Mouse (Mus musculus): ENCODE results near the gene Lpar2. TPM values are rescaled to one million over a fixed set of nuclear protein-coding genes. Genes with fewer than 3 reads are reported as not detected.

Lpar2 gene
- polyA plus RNA-seq, 1 experiment from 2014 or later, result 1.3 TPM

- peak overlapping the region; percentile 92 for H3K9ac ChIP-seq (ENCODE audit: low read length)
- H3K4me3 ChIP-seq (ENCODE audit: low read depth, low read length), result peak overlapping the region; percentile 99
- WGBS, result under 1% methylated on average over 46 of the region's 48 CpGs
- H3K4me2 ChIP-seq (ENCODE audit: low read length), result peak overlapping the region; percentile 90
- no peaks in the 10 kb centered on the region for H3K9me3 ChIP-seq (replicated peaks; ENCODE audit: control insufficient read depth, low read length)
- H3K36me3 ChIP-seq (ENCODE audit: control insufficient read depth, insufficient read depth, low read length), result peaks cover 36% of the 10 kb centered on the region
- ATAC-seq, result peak; percentile 78
- DNase-seq (ENCODE audit: low spot score), result peak; percentile 23
- H3K27ac ChIP-seq (ENCODE audit: low read depth, low read length), result peak overlapping the region; percentile 74
- H3K27me3 ChIP-seq (replicated peaks; ENCODE audit: control insufficient read depth, insufficient read depth, low read length), result no peaks in the 10 kb centered on the region
- peaks cover 14% of the 10 kb centered on the region for H3K4me1 ChIP-seq (ENCODE audit: control insufficient read depth, insufficient read depth, low read length)
Measured at GRCm38 (mm10) chr8:69791415-69792068, 30.7 kb upstream of the Lpar2 start.

DNA sequence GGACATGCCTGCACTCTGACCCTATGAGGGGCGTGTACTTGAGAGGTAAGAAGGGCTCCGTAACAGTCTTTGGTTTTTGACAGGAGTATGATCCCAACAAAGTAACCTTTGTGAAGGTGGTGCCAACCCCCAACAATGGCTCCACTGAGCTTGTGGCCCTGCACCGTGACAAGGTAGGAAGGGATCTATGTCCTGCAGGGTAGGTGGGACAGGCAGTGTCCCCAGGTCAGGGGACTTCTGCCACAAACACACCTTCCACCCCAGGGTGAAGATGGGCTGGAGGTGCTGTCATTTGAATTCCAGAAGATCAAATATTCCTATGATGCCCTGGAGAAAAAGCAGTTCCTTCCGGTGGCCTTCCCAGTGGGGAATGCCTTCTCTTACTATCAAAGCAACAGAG is 28.6 kb upstream of the Lpar2 start:
- peaks cover 14% of the 10 kb centered on the region for H3K4me1 ChIP-seq (ENCODE audit: control insufficient read depth, insufficient read depth, low read length)
- H3K9me3 ChIP-seq (replicated peaks; ENCODE audit: control insufficient read depth, low read length), result no peaks in the 10 kb centered on the region
- H3K4me2 ChIP-seq (ENCODE audit: low read length), result no peak overlapping the region
- no peak overlapping the region for H3K4me3 ChIP-seq (ENCODE audit: low read depth, low read length)
- peaks cover 57% of the 10 kb centered on the region for H3K36me3 ChIP-seq (ENCODE audit: control insufficient read depth, insufficient read depth, low read length)
- WGBS, result 88% methylated on average over 4 of the region's 4 CpGs
- no peak overlapping the region for H3K27ac ChIP-seq (ENCODE audit: low read depth, low read length)
- DNase-seq (ENCODE audit: low spot score), result no peak
- H3K9ac ChIP-seq (ENCODE audit: low read length), result no peak overlapping the region
- H3K27me3 ChIP-seq (replicated peaks; ENCODE audit: control insufficient read depth, insufficient read depth, low read length), result no peaks in the 10 kb centered on the region
- no peak for ATAC-seq

DNA sequence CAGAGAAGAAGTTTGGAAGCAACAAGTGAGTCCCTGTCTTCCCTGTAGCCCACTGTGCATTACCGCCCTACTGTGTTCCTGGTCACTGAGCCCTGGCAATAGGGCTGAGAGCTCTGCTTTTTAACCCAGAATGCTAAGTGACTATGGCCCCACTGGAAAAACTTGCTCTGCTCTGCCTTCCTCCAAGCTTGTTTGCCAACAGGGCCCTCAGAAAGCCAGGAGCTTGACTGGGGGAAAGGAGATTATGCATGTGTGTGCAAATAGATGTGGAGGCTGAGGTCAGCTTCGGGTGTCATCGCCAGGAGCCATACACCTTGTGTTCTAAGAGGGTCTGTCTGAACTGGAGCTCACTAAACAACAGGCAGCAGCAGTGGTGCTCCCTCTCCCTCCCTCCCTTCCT is 28.1 kb upstream of the Lpar2 start:
- H3K36me3 ChIP-seq (ENCODE audit: control insufficient read depth, insufficient read depth, low read length), result peaks cover 62% of the 10 kb centered on the region
- no peak overlapping the region for H3K4me2 ChIP-seq (ENCODE audit: low read length)
- no peak for DNase-seq (ENCODE audit: low spot score)
- H3K27ac ChIP-seq (ENCODE audit: low read depth, low read length), result no peak overlapping the region
- WGBS, result 98% methylated on average over 3 of the region's 3 CpGs
- no peak for ATAC-seq
- peaks cover 14% of the 10 kb centered on the region for H3K4me1 ChIP-seq (ENCODE audit: control insufficient read depth, insufficient read depth, low read length)
- H3K9ac ChIP-seq (ENCODE audit: low read length), result no peak overlapping the region
- H3K4me3 ChIP-seq (ENCODE audit: low read depth, low read length), result no peak overlapping the region
- H3K27me3 ChIP-seq (replicated peaks; ENCODE audit: control insufficient read depth, insufficient read depth, low read length), result no peaks in the 10 kb centered on the region
- H3K9me3 ChIP-seq (replicated peaks; ENCODE audit: control insufficient read depth, low read length), result no peaks in the 10 kb centered on the region

- no peak overlapping the region for H3K4me3 ChIP-seq (ENCODE audit: low read depth, low read length)
- no peak overlapping the region for H3K27ac ChIP-seq (ENCODE audit: low read depth, low read length)
- no peak overlapping the region for H3K9ac ChIP-seq (ENCODE audit: low read length)
- H3K36me3 ChIP-seq (ENCODE audit: control insufficient read depth, insufficient read depth, low read length), result peaks cover 70% of the 10 kb centered on the region
- no peaks in the 10 kb centered on the region for H3K9me3 ChIP-seq (replicated peaks; ENCODE audit: control insufficient read depth, low read length)
- peaks cover 14% of the 10 kb centered on the region for H3K4me1 ChIP-seq (ENCODE audit: control insufficient read depth, insufficient read depth, low read length)
- no peak for ATAC-seq
- H3K27me3 ChIP-seq (replicated peaks; ENCODE audit: control insufficient read depth, insufficient read depth, low read length), result no peaks in the 10 kb centered on the region
- WGBS, result 92% methylated on average over 6 of the region's 6 CpGs
- DNase-seq (ENCODE audit: low spot score), result no peak
- no peak overlapping the region for H3K4me2 ChIP-seq (ENCODE audit: low read length)
Measured at GRCm38 (mm10) chr8:69794901-69795300, 27.3 kb upstream of the Lpar2 start.

DNA sequence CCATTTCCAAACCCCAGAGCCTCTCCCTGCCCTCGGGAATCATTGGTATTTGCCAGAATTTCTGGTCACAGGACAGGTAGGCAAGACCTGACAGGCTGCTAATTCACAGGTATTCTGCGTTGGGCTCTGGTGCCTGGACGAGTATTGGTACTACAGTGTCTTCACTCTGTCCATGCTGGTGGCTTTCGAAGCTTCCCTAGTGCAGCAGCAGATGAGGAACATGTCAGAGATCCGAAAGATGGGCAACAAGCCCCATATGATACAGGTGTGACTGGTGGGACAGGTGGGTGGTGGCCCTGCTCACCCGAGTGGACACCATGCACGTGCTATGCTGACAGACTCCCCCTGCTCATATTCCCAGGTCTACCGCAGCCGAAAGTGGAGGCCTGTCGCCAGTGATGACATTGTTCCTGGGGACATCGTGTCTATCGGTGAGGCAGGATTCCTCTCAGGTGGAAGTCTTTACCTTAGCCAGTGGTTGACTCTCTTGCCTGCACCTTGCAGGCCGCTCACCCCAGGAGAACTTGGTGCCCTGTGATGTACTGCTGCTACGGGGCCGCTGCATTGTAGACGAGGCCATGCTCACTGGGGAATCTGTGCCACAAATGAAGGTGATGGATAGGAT is 25.4 kb upstream of the Lpar2 start:
- H3K9ac ChIP-seq (ENCODE audit: low read length), result no peak overlapping the region
- 96% methylated on average over 16 of the region's 16 CpGs for WGBS
- peaks cover 8% of the 10 kb centered on the region; the same call in 1 of the 2 replicates for H3K4me1 ChIP-seq (ENCODE audit: control insufficient read depth, insufficient read depth, low read length)
- H3K27me3 ChIP-seq (replicated peaks; ENCODE audit: control insufficient read depth, insufficient read depth, low read length), result no peaks in the 10 kb centered on the region
- H3K36me3 ChIP-seq (ENCODE audit: control insufficient read depth, insufficient read depth, low read length), result peaks cover 89% of the 10 kb centered on the region
- H3K4me3 ChIP-seq (ENCODE audit: low read depth, low read length), result no peak overlapping the region
- ATAC-seq (no peak), DNase-seq (ENCODE audit: low spot score) (no peak)
- H3K9me3 ChIP-seq (replicated peaks; ENCODE audit: control insufficient read depth, low read length), result no peaks in the 10 kb centered on the region
- no peak overlapping the region for H3K27ac ChIP-seq (ENCODE audit: low read depth, low read length)
- H3K4me2 ChIP-seq (ENCODE audit: low read length), result no peak overlapping the region

GRCm38 (mm10) chr8:69797661-69798060 is 24.6 kb upstream of the Lpar2 start:
- no peak for DNase-seq (ENCODE audit: low spot score)
- Histone ChIP-seq H3K4me2 (ENCODE audit: low read length) (no peak overlapping the region), H3K36me3 (ENCODE audit: control insufficient read depth, insufficient read depth, low read length) (peaks cover 97% of the 10 kb centered on the region), H3K9me3 (replicated peaks; ENCODE audit: control insufficient read depth, low read length) (no peaks in the 10 kb centered on the region), H3K4me1 (ENCODE audit: control insufficient read depth, insufficient read depth, low read length) (no peaks in the 10 kb centered on the region), H3K27me3 (replicated peaks; ENCODE audit: control insufficient read depth, insufficient read depth, low read length) (no peaks in the 10 kb centered on the region), H3K4me3 (ENCODE audit: low read depth, low read length) (no peak overlapping the region), H3K27ac (ENCODE audit: low read depth, low read length) (no peak overlapping the region), H3K9ac (ENCODE audit: low read length) (no peak overlapping the region)
- 95% methylated on average over 10 of the region's 10 CpGs for WGBS
- ATAC-seq, result no peak

DNA sequence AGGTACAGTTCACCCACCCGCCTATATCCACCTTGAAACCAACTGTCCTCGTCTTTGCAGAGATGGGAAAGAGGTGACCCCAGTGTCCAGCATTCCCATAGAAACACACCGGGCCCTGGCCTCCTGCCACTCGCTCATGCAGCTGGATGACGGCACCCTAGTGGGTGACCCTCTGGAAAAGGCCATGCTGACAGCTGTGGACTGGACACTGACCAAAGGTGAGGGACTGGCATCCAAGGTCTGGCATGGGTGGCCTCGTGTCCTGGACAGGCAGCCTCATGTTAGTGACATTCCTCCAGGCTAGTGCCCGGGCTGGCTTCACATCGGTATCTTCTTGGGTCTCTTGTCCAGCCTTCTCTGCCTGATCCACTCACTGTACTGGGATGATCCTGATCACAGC is 23.0 kb upstream of the Lpar2 start:
- ATAC-seq (no peak), DNase-seq (ENCODE audit: low spot score) (no peak)
- no peak overlapping the region for H3K4me2 ChIP-seq (ENCODE audit: low read length)
- no peaks in the 10 kb centered on the region for H3K4me1 ChIP-seq (ENCODE audit: control insufficient read depth, insufficient read depth, low read length)
- H3K4me3 ChIP-seq (ENCODE audit: low read depth, low read length), result no peak overlapping the region
- 93% methylated on average over 8 of the region's 8 CpGs for WGBS
- no peak overlapping the region for H3K27ac ChIP-seq (ENCODE audit: low read depth, low read length)
- H3K9me3 ChIP-seq (replicated peaks; ENCODE audit: control insufficient read depth, low read length), result no peaks in the 10 kb centered on the region
- peaks cover 100% of the 10 kb centered on the region for H3K36me3 ChIP-seq (ENCODE audit: control insufficient read depth, insufficient read depth, low read length)
- H3K9ac ChIP-seq (ENCODE audit: low read length), result no peak overlapping the region
- H3K27me3 ChIP-seq (replicated peaks; ENCODE audit: control insufficient read depth, insufficient read depth, low read length), result no peaks in the 10 kb centered on the region

- DNase-seq (ENCODE audit: low spot score) (no peak), ATAC-seq (no peak)
- no peak overlapping the region for H3K9ac ChIP-seq (ENCODE audit: low read length)
- 94% methylated on average over 5 of the region's 5 CpGs for WGBS
- no peaks in the 10 kb centered on the region for H3K9me3 ChIP-seq (replicated peaks; ENCODE audit: control insufficient read depth, low read length)
- H3K4me2 ChIP-seq (ENCODE audit: low read length), result no peak overlapping the region
- H3K4me1 ChIP-seq (ENCODE audit: control insufficient read depth, insufficient read depth, low read length), result no peaks in the 10 kb centered on the region
- peaks cover 98% of the 10 kb centered on the region for H3K36me3 ChIP-seq (ENCODE audit: control insufficient read depth, insufficient read depth, low read length)
- H3K4me3 ChIP-seq (ENCODE audit: low read depth, low read length), result no peak overlapping the region
- H3K27me3 ChIP-seq (replicated peaks; ENCODE audit: control insufficient read depth, insufficient read depth, low read length), result no peaks in the 10 kb centered on the region
- no peak overlapping the region for H3K27ac ChIP-seq (ENCODE audit: low read depth, low read length)
Measured at GRCm38 (mm10) chr8:69799946-69800345, 22.3 kb upstream of the Lpar2 start.

DNA sequence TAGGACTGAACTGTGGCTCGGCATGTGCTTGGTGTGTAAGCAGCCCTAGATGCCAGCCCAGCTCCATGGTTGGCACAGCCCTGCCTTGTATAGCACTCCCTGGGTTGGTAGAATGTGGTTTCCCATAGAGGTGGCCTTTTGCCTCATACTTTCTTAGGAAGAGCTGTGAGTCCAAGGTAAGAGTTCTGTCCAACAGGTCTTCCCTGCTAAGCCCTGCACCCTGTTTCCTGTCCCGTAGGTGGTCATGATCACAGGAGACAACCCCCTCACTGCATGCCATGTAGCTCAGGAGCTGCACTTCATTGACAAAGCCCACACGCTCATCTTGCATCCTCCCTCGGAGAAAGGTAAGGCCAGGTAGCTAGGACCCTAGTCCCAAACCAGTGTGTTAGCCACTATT is 20.4 kb upstream of the Lpar2 start:
- Histone ChIP-seq H3K36me3 (ENCODE audit: control insufficient read depth, insufficient read depth, low read length) (peaks cover 98% of the 10 kb centered on the region), H3K27ac (ENCODE audit: low read depth, low read length) (no peak overlapping the region), H3K27me3 (replicated peaks; ENCODE audit: control insufficient read depth, insufficient read depth, low read length) (no peaks in the 10 kb centered on the region), H3K4me1 (ENCODE audit: control insufficient read depth, insufficient read depth, low read length) (no peaks in the 10 kb centered on the region), H3K9me3 (replicated peaks; ENCODE audit: control insufficient read depth, low read length) (no peaks in the 10 kb centered on the region), H3K9ac (ENCODE audit: low read length) (no peak overlapping the region), H3K4me2 (ENCODE audit: low read length) (no peak overlapping the region), H3K4me3 (ENCODE audit: low read depth, low read length) (no peak overlapping the region)
- DNase-seq (ENCODE audit: low spot score) (no peak), ATAC-seq (no peak)
- WGBS, result 97% methylated on average over 4 of the region's 4 CpGs

Measured in forebrain, embryonic 14.5 days (tissue).